Mouse (Mus musculus) thymus, adult 2 months (tissue): ENCODE measurements around the gene Apbb2.

Experiments used
- CTCF ChIP-seq: fragments of 200-500 bp; IDR thresholded peaks from 2 replicates; pipeline ENCODE4 v1.5.1; 2012; ENCODE audit warnings: mild to moderate bottlenecking, control low read depth, low read length, moderate library complexity, borderline replicate concordance; ENCODE audit not compliant: control insufficient read depth, poor library complexity, insufficient read depth; ENCODE audit errors: extremely low read depth
- POLR2A ChIP-seq: fragments of 200-500 bp; IDR thresholded peaks from 2 replicates; pipeline ENCODE4 v1.6.1; 2012; ENCODE audit warnings: mild to moderate bottlenecking, low read length, control low read depth, moderate library complexity; ENCODE audit not compliant: control insufficient read depth, poor library complexity, insufficient read depth; ENCODE audit errors: extremely low read depth

- TF ChIP-seq POLR2A = no peak
- TF ChIP-seq CTCF = no peak
Observed at GRCm38 (mm10) chr5:66255044-66255443, 363.5 kb downstream of the Apbb2 start.
